8 mouse cellular contexts compared by ENCODE assay signal in the genomic region with DNA sequence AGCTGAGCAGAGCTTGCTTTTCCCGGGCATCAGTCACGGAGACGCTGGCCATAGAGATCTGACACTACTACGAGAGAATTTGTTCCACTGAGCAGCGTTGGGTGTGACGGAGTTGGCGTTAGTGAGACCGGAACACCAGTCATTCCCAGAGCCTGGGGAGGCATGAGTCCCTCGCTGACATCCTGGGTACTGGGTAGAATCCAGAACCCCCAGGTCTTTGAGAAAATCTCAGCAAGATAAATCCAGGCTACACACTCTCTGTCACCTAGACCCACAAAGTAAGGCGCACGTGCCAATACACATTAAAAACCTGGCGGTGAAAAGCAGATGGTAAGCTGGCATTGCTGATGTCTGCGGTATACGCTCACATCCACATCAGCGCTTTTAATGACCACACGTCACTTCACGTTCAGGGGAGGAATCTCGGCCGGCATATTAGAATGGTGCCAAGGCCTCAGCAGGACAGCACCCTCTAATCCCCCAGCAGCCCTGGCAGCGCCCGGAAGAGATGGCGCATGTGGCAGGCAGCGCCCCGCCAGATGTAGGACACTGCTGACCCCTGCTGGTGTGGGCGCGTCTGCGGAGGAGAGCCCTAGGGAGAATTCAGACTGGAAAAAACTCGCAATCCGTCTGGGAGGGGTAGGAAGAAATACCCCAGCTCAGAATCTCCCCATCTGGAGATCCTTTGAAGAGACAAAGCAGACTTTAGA. TPM values are rescaled to one million over a fixed set of nuclear protein-coding genes. Genes with fewer than 3 reads are reported as not detected.
DNase-seq lines count a peak whose midpoint lies in the region; ATAC-seq and TF ChIP-seq lines count a peak whose summit lies in the region.

No protein-coding gene starts in this region.

- peak overlapping the region; percentile 54 for H3K4me2 ChIP-seq in embryonic facial prominence, embryonic 15.5 days (replicated peaks)
- peak overlapping the region; percentile 78 for H3K4me2 ChIP-seq in heart, embryonic 11.5 days
- H3K4me2 ChIP-seq in kidney, embryonic 15.5 days = peak overlapping the region; percentile 71
- H3K4me2 ChIP-seq in midbrain, postnatal 0 days (ENCODE audit: low read depth, low read length, poor library complexity, severe bottlenecking) = peak overlapping the region; percentile 56
- H3K4me2 ChIP-seq in stomach, embryonic 15.5 days = peak overlapping the region; percentile 74

- no peaks in the 10 kb centered on the region for H3K9me3 ChIP-seq in embryonic facial prominence, embryonic 15.5 days (replicated peaks)
- no peaks in the 10 kb centered on the region; the same call in 1 of the 2 replicates for H3K9me3 ChIP-seq in heart, embryonic 11.5 days (replicated peaks; ENCODE audit: control insufficient read depth, low read length)
- no peaks in the 10 kb centered on the region for H3K9me3 ChIP-seq in kidney, embryonic 15.5 days (replicated peaks)
- no peaks in the 10 kb centered on the region for H3K9me3 ChIP-seq in midbrain, postnatal 0 days (ENCODE audit: low read length)
- no peaks in the 10 kb centered on the region for H3K9me3 ChIP-seq in stomach, embryonic 15.5 days

- DNase-seq in CD4-positive, CD25-positive, alpha-beta regulatory T cell, adult 2 months (ENCODE audit: low read depth, low spot score) = peak; percentile 57
- DNase-seq in liver, adult 2 months (ENCODE audit: extremely low read depth, low read depth, low spot score) = no peak
- peak; percentile 85 for DNase-seq in midbrain, postnatal 0 days (ENCODE audit: low spot score)

- peak overlapping the region; percentile 30 for H3K4me3 ChIP-seq in embryonic facial prominence, embryonic 15.5 days (replicated peaks)
- H3K4me3 ChIP-seq in heart, embryonic 11.5 days (ENCODE audit: low read depth, low read length) = peak overlapping the region; percentile 38
- H3K4me3 ChIP-seq in kidney, embryonic 15.5 days (replicated peaks) = peak overlapping the region; percentile 36
- no peak overlapping the region for H3K4me3 ChIP-seq in liver, adult 2 months (ENCODE audit: insufficient read depth, low read depth, low read length)
- H3K4me3 ChIP-seq in midbrain, postnatal 0 days (ENCODE audit: low read depth, low read length) = peak overlapping the region; percentile 30
- H3K4me3 ChIP-seq in stomach, embryonic 15.5 days (replicated peaks) = peak overlapping the region; percentile 33

- under 1% methylated on average over 29 of the region's 29 CpGs for WGBS in embryonic facial prominence, embryonic 15.5 days
- 3% methylated on average over 29 of the region's 29 CpGs for WGBS in heart, embryonic 11.5 days (ENCODE audit: insufficient replicate concordance)
- WGBS in kidney, embryonic 15.5 days = 2% methylated on average over 29 of the region's 29 CpGs
- 13% methylated on average over 29 of the region's 29 CpGs for WGBS in liver, adult 2 months
- 3% methylated on average over 29 of the region's 29 CpGs for WGBS in midbrain, postnatal 0 days
- WGBS in stomach, embryonic 15.5 days = 7% methylated on average over 29 of the region's 29 CpGs

- H3K79me2 ChIP-seq in liver, adult 2 months (ENCODE audit: control insufficient read depth, insufficient read depth, low read length) = no peaks in the 10 kb centered on the region

- H3K27ac ChIP-seq in embryonic facial prominence, embryonic 15.5 days (replicated peaks) = peak overlapping the region; percentile 80
- H3K27ac ChIP-seq in heart, embryonic 11.5 days (ENCODE audit: low read depth, low read length) = no peak overlapping the region
- H3K27ac ChIP-seq in kidney, embryonic 15.5 days = no peak overlapping the region
- no peak overlapping the region for H3K27ac ChIP-seq in liver, adult 2 months (replicated peaks; ENCODE audit: insufficient read depth, low read depth, low read length)
- H3K27ac ChIP-seq in midbrain, postnatal 0 days (ENCODE audit: low read depth, low read length) = no peak overlapping the region
- H3K27ac ChIP-seq in stomach, embryonic 15.5 days = no peak overlapping the region

- 0 out of 2 replicates have a peak, but pooled peaks cover 3% of the 10 kb centered on the region for H3K27me3 ChIP-seq in embryonic facial prominence, embryonic 15.5 days
- no peaks in the 10 kb centered on the region for H3K27me3 ChIP-seq in heart, embryonic 11.5 days (ENCODE audit: control insufficient read depth, insufficient read depth, low read length)
- peaks cover 3% of the 10 kb centered on the region; the same call in 1 of the 2 replicates for H3K27me3 ChIP-seq in kidney, embryonic 15.5 days
- peaks cover 3% of the 10 kb centered on the region; the same call in 1 of the 2 replicates for H3K27me3 ChIP-seq in liver, adult 2 months (ENCODE audit: control insufficient read depth, insufficient read depth, low read length)
- H3K27me3 ChIP-seq in midbrain, postnatal 0 days (ENCODE audit: insufficient read depth, low read length) = no peaks in the 10 kb centered on the region
- H3K27me3 ChIP-seq in stomach, embryonic 15.5 days (replicated peaks) = no peaks in the 10 kb centered on the region

- no peaks in the 10 kb centered on the region for H3K36me3 ChIP-seq in embryonic facial prominence, embryonic 15.5 days
- no peaks in the 10 kb centered on the region for H3K36me3 ChIP-seq in heart, embryonic 11.5 days (ENCODE audit: control insufficient read depth, insufficient read depth, low read length)
- no peaks in the 10 kb centered on the region for H3K36me3 ChIP-seq in kidney, embryonic 15.5 days
- H3K36me3 ChIP-seq in liver, adult 2 months (ENCODE audit: control insufficient read depth, insufficient read depth, low read length) = no peaks in the 10 kb centered on the region
- H3K36me3 ChIP-seq in midbrain, postnatal 0 days (ENCODE audit: insufficient read depth, low read length) = no peaks in the 10 kb centered on the region
- H3K36me3 ChIP-seq in stomach, embryonic 15.5 days = no peaks in the 10 kb centered on the region

- TF ChIP-seq POLR2A in liver, adult 2 months (IDR thresholded peaks at IDR 0.05; ENCODE audit: extremely low read depth, insufficient read depth, low read length) = no peak

- peaks cover 30% of the 10 kb centered on the region for H3K4me1 ChIP-seq in embryonic facial prominence, embryonic 15.5 days
- H3K4me1 ChIP-seq in heart, embryonic 11.5 days (ENCODE audit: control insufficient read depth, insufficient read depth, low read length) = peaks cover 12% of the 10 kb centered on the region; the same call in 1 of the 2 replicates
- peaks cover 32% of the 10 kb centered on the region for H3K4me1 ChIP-seq in kidney, embryonic 15.5 days
- H3K4me1 ChIP-seq in liver, adult 2 months (ENCODE audit: control insufficient read depth, insufficient read depth, low read length) = no peaks in the 10 kb centered on the region
- peaks cover 5% of the 10 kb centered on the region; the same call in 1 of the 2 replicates for H3K4me1 ChIP-seq in midbrain, postnatal 0 days (ENCODE audit: insufficient read depth, low read length)
- peaks cover 16% of the 10 kb centered on the region for H3K4me1 ChIP-seq in stomach, embryonic 15.5 days

- H3K9ac ChIP-seq in embryonic facial prominence, embryonic 15.5 days = no peak overlapping the region
- peak overlapping the region; percentile 59; the same call in 1 of the 2 replicates for H3K9ac ChIP-seq in heart, embryonic 11.5 days (ENCODE audit: low read depth, low read length)
- peak overlapping the region; percentile 24 for H3K9ac ChIP-seq in kidney, embryonic 15.5 days
- no peak overlapping the region for H3K9ac ChIP-seq in liver, adult 2 months (ENCODE audit: low read depth, low read length)
- peak overlapping the region; percentile 36; the same call in 1 of the 2 replicates for H3K9ac ChIP-seq in midbrain, postnatal 0 days (replicated peaks; ENCODE audit: low read length, poor library complexity, severe bottlenecking)
- no peak overlapping the region for H3K9ac ChIP-seq in stomach, embryonic 15.5 days

- peak; percentile 83 for TF ChIP-seq CTCF in liver, adult 2 months (IDR thresholded peaks at IDR 0.05; ENCODE audit: low read depth, low read length)
- peak; percentile 90 for TF ChIP-seq CTCF in midbrain, postnatal 0 days (IDR thresholded peaks at IDR 0.05)

- ATAC-seq in CD4-positive, CD25-positive, alpha-beta regulatory T cell, adult 4 months = no peak
- ATAC-seq in embryonic facial prominence, embryonic 15.5 days (ENCODE audit: insufficient number of reproducible peaks, low FRiP score, low TSS enrichment, low read depth) = peak; percentile 55; the same call in 1 of the 2 replicates
- no peak for ATAC-seq in heart, embryonic 11.5 days (replicated peaks; ENCODE audit: insufficient number of reproducible peaks, low FRiP score, low TSS enrichment)
- peak; percentile 46; the same call in 1 of the 2 replicates for ATAC-seq in kidney, embryonic 15.5 days (replicated peaks; ENCODE audit: low FRiP score)
- ATAC-seq in midbrain, postnatal 0 days (ENCODE audit: low FRiP score) = peak; percentile 68
- no peak for ATAC-seq in stomach, embryonic 15.5 days (ENCODE audit: insufficient read depth, low FRiP score, low read depth)

RNA-seq across cellular contexts. Expression of gene Csrp1, which starts 20.7 kb away (rescaled TPM):
- polyA plus RNA-seq in CD4-positive, CD25-positive, alpha-beta regulatory T cell, adult 4 months (2017; shearing (Covaris generic)) = 10 to 100 TPM; 21.7 to 38.1 TPM
- polyA plus RNA-seq in embryonic facial prominence, embryonic 15.5 days (2015; fragmentation: Nextera tagmentation; extraction: Ambion mirVana) = 118 and 128 TPM in 2 replicates
- 183 and 209 TPM in 2 replicates for polyA plus RNA-seq in heart, embryonic 11.5 days (2014; fragmentation: Nextera tagmentation; extraction: Ambion mirVana)
- polyA plus RNA-seq in kidney, embryonic 15.5 days (2015; fragmentation: Nextera tagmentation; extraction: Ambion mirVana) = 119 and 137 TPM in 2 replicates
- total RNA-seq in liver, adult 2 months (2014; rRNA removed) = 11.9 and 12.2 TPM in 2 replicates
- polyA plus RNA-seq in liver, adult 2 months (2012; rRNA removed) = 12.1 and 13.7 TPM in 2 replicates
- total RNA-seq in midbrain, postnatal 0 days (2014; rRNA removed) = 48.1 and 64.3 TPM in 2 replicates
- 21.6 and 25.1 TPM in 2 replicates for polyA plus RNA-seq in midbrain, postnatal 0 days (2015; fragmentation: Nextera tagmentation; extraction: Ambion mirVana)
- polyA plus RNA-seq in stomach, embryonic 15.5 days (2015; fragmentation: Nextera tagmentation; extraction: Ambion mirVana) = 225 and 236 TPM in 2 replicates

Comparison
In these comparisons a context has a peak if more than half of its experiments do, and no peak if none do; other contexts are left out.
1. ATAC-seq: peak in embryonic facial prominence, embryonic 15.5 days (single experiment), kidney, embryonic 15.5 days (single experiment) and midbrain, postnatal 0 days (single experiment); none in CD4-positive, CD25-positive, alpha-beta regulatory T cell, adult 4 months (single experiment), heart, embryonic 11.5 days (single experiment) and stomach, embryonic 15.5 days (single experiment).
2. H3K9ac ChIP-seq: peak in heart, embryonic 11.5 days (single experiment), kidney, embryonic 15.5 days (single experiment) and midbrain, postnatal 0 days (single experiment); none in embryonic facial prominence, embryonic 15.5 days (single experiment), liver, adult 2 months (single experiment) and stomach, embryonic 15.5 days (single experiment).
3. Peak in every context shown above with its lines, with median percentiles within 50 percentile points of each other: H3K4me2 ChIP-seq.